Mouse (Mus musculus) adrenal gland, postnatal 36 days (tissue): ENCODE results near the gene Arhgap33. TPM values are rescaled to one million over a fixed set of nuclear protein-coding genes. Genes with fewer than 3 reads are reported as not detected.

Source experiments
- DNase-seq, 2 experiments: peaks; one replicate each; pipeline ENCODE4 v3.0.0; 2021; ENCODE audit warnings: mixed read lengths in 1 of 2
- long read RNA-seq, 2 experiments: library from polyadenylated mRNA; stranded (forward); transcript quantifications; one replicate each; pipeline ENCODE4 v2.0.0; 2021; ENCODE audit warnings: borderline sequencing depth in 2 of 2
- total RNA-seq, 2 experiments: library from RNA; stranded (reverse); gene quantifications; 2 replicates each; pipeline ENCODE4 v1.2.3; 2021

Arhgap33 gene
- total RNA-seq, result 1 to 10 TPM; 2.5 to 2.9 TPM
- long read RNA-seq, experiment 1, partial matches to known transcripts, result 0 of 1 reads
- long read RNA-seq, experiment 1, other reads (novel, unspliced or antisense), result 1 of 1 reads
- long read RNA-seq, experiment 2, result 0 reads

- peak; percentile 97 to 98 for DNase-seq
Measured at GRCm38 (mm10) chr7:30534633-30535577, at the start of gene Arhgap33. TSS of gene Arhgap33 (minus strand) at chr7:30535060.

DNA sequence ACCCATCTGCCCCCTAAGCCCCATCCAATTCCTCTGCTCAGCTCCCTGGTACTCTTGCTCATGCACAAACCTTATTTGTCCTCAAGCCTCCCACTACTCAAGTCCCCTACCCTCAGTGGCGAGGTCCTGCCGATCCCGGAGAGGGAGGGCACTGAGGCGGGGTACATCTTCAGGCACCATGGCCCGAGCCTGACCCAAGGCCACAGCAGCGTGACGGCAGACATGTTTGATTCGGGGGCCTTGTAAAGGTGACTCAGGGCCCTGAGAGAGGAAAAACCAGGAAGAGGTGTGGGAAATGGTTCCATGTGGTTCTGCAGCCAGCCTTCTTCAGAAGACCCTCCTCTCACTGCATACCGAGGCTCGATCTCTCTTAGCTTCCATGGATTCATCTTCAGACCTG lies 49.5 kb upstream of the Arhgap33 start:
- no peak for DNase-seq

GRCm38 (mm10) chr7:30581547-30581946 lies 46.7 kb upstream of the Arhgap33 start:
- no peak for DNase-seq

DNA sequence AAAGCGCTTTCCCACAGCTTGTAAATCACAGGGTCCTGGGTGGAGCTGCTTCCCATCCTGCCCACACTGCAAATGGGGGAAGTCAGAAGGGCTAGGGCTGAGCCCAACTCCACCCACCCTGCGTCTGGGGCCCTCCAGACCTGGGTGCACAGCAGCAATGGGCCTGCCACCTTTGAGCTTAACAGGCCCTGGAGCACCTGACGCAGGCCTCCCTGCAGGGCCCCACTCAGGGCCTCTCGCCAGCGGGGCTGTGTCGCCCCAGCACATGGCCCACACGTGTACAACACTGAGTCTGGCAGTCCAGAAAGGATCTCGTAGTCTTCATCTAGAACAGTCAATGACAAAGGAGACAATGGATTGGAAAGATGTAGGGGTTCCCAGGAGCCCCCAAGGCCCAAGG lies 45.1 kb upstream of the Arhgap33 start:
- DNase-seq, result no peak

GRCm38 (mm10) chr7:30572969-30573368 lies 38.1 kb upstream of the Arhgap33 start:
- DNase-seq, result peak; percentile 67 to 75

DNA sequence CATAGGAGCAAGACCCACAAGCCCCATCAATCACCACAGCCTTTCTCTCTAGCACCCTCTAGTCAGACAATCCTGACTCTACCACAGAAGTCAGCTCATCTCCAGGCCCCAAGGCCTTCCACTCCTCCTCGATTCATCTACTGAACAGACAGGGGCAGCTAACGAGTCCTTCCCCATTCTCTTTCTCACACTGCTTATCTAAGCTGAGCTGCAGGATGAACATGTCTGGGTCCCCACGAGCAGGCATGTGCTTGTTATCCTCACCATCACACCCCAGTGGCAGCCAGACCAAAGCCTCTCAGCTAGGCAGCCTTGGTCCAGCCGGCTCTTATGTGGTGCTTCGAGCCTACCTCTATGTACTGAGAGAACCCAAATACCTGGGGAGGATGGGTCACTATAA lies 37.5 kb upstream of the Arhgap33 start:
- no peak for DNase-seq

- DNase-seq, result no peak
Measured at GRCm38 (mm10) chr7:30567555-30567954, 32.7 kb upstream of the Arhgap33 start.

GRCm38 (mm10) chr7:30566033-30566432 lies 31.2 kb upstream of the Arhgap33 start:
- no peak for DNase-seq

GRCm38 (mm10) chr7:30564970-30565571 lies 30.2 kb upstream of the Arhgap33 start, which contains the start of gene Igflr1:
TSS of gene Igflr1 (plus strand) at chr7:30565427.
- DNase-seq, result no peak

- no peak for DNase-seq
Measured at GRCm38 (mm10) chr7:30563906-30564280, 29.0 kb upstream of the Arhgap33 start.

- peak; percentile 95 to 97 for DNase-seq
Measured at GRCm38 (mm10) chr7:30563117-30563905, 28.5 kb upstream of the Arhgap33 start, which contains the start of the genes U2af1l4, Gm49396 and Psenen. TSS of gene U2af1l4 (plus strand) at chr7:30563301. TSS of gene Gm49396 (plus strand) at chr7:30563344. TSS of gene Psenen (minus strand) at chr7:30563627.

DNA sequence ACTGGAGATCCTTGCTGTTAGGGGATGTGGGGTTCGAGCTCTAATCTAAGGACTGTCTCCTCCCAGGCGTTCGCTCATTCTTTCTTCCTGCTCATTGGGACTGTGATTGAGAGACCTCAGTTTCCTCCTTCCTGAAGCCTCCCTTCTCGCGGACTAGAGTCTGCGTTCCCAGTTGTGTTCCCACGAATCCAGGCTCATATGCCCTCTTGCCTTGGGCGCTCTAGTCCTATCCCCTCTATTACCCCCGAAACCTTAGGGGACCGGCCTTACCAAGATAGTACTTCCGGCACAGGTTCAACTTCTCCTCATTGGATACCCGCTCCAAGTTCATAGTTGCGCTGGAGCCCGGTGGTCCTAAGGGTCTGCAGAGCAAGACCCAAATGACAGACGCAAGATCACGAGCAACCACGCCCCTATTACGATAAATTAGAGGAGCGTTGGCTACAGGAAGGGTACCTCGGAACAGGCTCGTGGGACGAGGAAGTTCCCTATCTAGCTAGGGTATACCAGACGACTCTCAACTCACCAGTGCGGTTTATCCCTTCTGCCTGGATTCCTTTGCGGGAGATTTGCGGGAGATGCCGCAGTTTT lies 27.8 kb upstream of the Arhgap33 start:
- DNase-seq, result no peak

DNA sequence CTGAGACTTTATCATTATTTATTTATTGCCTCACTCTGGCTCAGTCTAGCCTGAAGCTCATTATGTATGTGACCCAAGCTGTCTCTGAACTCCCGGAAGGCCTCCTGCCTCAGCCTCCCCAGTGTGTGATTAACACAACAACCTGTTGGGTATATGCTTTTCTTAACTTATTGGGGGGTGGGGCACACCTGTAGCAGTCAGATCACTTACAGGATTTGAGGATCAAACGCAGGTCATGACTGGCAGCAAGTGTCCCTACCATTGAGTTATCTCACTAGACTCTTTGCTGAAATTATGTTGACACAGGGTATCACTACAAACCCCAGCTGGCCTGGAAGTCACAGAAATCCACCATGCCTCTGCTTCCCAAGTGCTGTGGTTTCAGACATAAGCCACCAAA lies 25.4 kb upstream of the Arhgap33 start:
- no peak for DNase-seq

GRCm38 (mm10) chr7:30559443-30559954 lies 24.6 kb upstream of the Arhgap33 start, which contains the start of gene Lin37:
TSS of gene Lin37 (minus strand) at chr7:30559838.
- peak; percentile 97 to 98 for DNase-seq

DNA sequence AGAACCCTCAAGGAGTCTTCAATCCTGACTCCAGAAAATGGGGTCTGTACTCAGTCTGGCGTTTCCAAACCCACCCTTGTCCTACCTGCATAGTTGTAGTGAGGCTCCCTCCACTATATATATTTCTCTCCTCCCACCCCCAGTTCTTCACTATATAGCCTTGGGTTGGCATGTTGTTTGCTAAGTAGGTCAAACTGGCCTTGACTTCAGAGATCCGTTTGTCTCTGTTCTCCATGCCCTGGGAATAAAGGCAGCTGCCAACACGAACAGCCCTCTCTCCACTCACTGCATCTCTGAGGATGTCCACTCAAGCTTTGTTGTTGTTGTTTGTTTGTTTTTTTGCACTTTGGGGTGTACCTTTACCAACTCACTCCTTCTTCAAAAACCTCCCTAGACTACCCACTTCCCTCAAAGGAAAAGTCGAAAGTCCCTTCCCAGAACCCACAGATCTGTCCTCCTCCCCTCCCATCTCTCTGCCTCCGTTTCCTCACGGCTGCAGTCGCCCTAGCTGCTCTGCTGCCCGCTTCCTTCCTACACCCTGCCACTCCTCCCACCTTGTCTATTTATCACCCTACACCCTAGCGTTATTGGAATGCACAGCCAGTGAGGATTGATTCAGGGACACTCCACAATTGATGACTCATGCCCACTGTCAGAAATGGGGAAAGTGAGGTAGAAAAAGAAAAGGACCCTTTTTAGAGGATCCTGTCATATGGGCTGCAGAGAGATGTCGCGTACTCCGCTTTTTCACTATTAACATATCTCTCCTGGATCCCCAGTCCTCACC lies 24.0 kb upstream of the Arhgap33 start:
- DNase-seq, result no peak

GRCm38 (mm10) chr7:30557901-30558514 lies 23.1 kb upstream of the Arhgap33 start:
- peak in 1 of 2 experiments; percentile 38 for DNase-seq

GRCm38 (mm10) chr7:30556894-30557536 lies 22.2 kb upstream of the Arhgap33 start:
- DNase-seq, result no peak

DNA sequence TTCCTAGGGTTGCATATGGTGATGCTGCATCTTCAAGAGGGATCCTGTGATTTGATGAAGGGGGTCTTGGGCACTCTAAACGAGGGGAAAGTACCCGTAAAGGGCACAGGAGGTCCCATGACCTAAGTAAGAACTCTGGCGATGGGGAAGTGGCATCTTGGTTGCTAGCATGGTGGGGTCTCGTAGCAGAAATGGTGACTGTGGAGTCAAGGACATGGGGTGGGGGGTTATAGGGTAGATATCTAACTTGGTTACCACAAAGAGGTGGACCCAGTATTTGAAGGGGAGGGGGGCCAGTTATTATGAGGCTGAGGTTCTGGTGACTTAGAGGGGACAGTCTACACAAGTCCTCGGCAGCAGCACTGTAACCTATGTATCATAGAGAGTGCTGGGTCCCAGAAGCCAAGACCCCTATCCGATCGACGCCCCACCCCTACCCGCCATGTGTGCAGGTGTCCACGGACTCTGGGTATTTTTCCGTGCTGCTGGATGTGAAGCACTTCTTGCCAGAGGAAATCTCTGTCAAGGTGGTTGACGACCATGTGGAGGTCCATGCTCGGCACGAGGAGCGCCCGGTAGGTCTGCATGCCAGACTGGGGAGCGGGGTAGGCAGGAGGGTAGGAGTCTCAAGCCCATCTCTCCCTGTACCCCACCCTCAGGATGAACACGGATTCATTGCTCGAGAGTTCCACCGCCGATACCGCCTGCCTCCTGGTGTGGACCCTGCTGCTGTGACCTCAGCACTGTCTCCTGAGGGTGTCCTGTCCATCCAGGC lies 19.1 kb upstream of the Arhgap33 start:
- no peak for DNase-seq
